Mouse (Mus musculus): ENCODE measurements around the gene Pcmtd2. TPM values are rescaled to one million over a fixed set of nuclear protein-coding genes. Genes with fewer than 3 reads are reported as not detected.
A peak's percentile ranks its signal among the peaks of the same experiment; 100 is the strongest.
"Not testable (repeated sequence)": the region's sequence is repeated elsewhere in the genome, so short reads cannot be mapped to it uniquely, and the experiment has no call there.

Gene Pcmtd2
- total RNA-seq (2021), result 10 to 100 TPM; 18.3 to 30.7 TPM
- long read RNA-seq, experiment 1, transcript Pcmtd2-201 (7 exons, 3,569 nt), result major isoform, 17 of 30 reads
- long read RNA-seq, experiment 1, partial matches to known transcripts, result 5 of 30 reads
- long read RNA-seq, experiment 1, other reads (novel, unspliced or antisense), result 8 of 30 reads
- long read RNA-seq, experiment 2, transcript Pcmtd2-201 (7 exons, 3,569 nt), result major isoform, 21 of 28 reads
- long read RNA-seq, experiment 2, partial matches to known transcripts, result 0 of 28 reads
- long read RNA-seq, experiment 2, other reads (novel, unspliced or antisense), result 6 of 28 reads

- peak; percentile 91 for DNase-seq
- intact Hi-C loops (cut with DNase I; ENCODE audit: low total_unique reads), result no loop called here
Observed at GRCm38 (mm10) chr2:181837372-181838292, at the start of gene Pcmtd2. TSS of gene Pcmtd2 (plus strand) at chr2:181837854.

- no peak for DNase-seq
- intact Hi-C loops (cut with DNase I; ENCODE audit: low total_unique reads), result no loop called here
Observed at GRCm38 (mm10) chr2:181789396-181789795, 48.3 kb upstream of the Pcmtd2 start.

- DNase-seq; intact Hi-C loops (cut with DNase I; ENCODE audit: low total_unique reads): not testable (repeated sequence)
Observed at GRCm38 (mm10) chr2:181793186-181793585, 44.5 kb upstream of the Pcmtd2 start.

- intact Hi-C loops (cut with DNase I; ENCODE audit: low total_unique reads), result no loop called here
- DNase-seq, result no peak
Observed at GRCm38 (mm10) chr2:181795641-181796130, 42.0 kb upstream of the Pcmtd2 start.

- intact Hi-C loops (cut with DNase I; ENCODE audit: low total_unique reads), result no loop called here
- no peak for DNase-seq
Observed at GRCm38 (mm10) chr2:181797672-181798071, 40.0 kb upstream of the Pcmtd2 start.

GRCm38 (mm10) chr2:181829032-181829650 lies 8.5 kb upstream of the Pcmtd2 start:
- DNase-seq, result no peak
- intact Hi-C loops (cut with DNase I; ENCODE audit: low total_unique reads), result no loop called here

- no peak for DNase-seq
- intact Hi-C loops (cut with DNase I; ENCODE audit: low total_unique reads), result no loop called here
Observed at GRCm38 (mm10) chr2:181832745-181833144, 4.9 kb upstream of the Pcmtd2 start.

- intact Hi-C loops (cut with DNase I; ENCODE audit: low total_unique reads), result no loop called here
- DNase-seq, result no peak
Observed at GRCm38 (mm10) chr2:181838293-181838680, 633 bp downstream of the Pcmtd2 start.

- DNase-seq, result no peak
- intact Hi-C loops (cut with DNase I; ENCODE audit: low total_unique reads), result no loop called here
Observed at GRCm38 (mm10) chr2:181845709-181846394, 8.2 kb downstream of the Pcmtd2 start.

GRCm38 (mm10) chr2:181863791-181864535 lies 26.3 kb downstream of the Pcmtd2 start, which contains the start of gene Polr3k:
TSS of gene Polr3k (plus strand) at chr2:181864337.
- intact Hi-C loops (cut with DNase I; ENCODE audit: low total_unique reads), result loop anchor here (10.0 kb wide), 1 partner anchor 139 kb away; no protein-coding TSS in a partner anchor

GRCm38 (mm10) chr2:181864536-181864860 lies 26.8 kb downstream of the Pcmtd2 start:
- intact Hi-C loops (cut with DNase I; ENCODE audit: low total_unique reads), result loop anchor here (10.0 kb wide), 1 partner anchor 140 kb away; no protein-coding TSS in a partner anchor
- no peak for DNase-seq

More at GRCm38 (mm10) chr2:181863791-181864535, 26.3 kb downstream of the Pcmtd2 start, which contains the start of gene Polr3k:
- peak; percentile 91 for DNase-seq

GRCm38 (mm10) chr2:181866931-181867330 lies 29.3 kb downstream of the Pcmtd2 start:
- intact Hi-C loops (cut with DNase I; ENCODE audit: low total_unique reads), result loop anchor here (10.0 kb wide), 1 partner anchor 142 kb away; no protein-coding TSS in a partner anchor
- peak; percentile 33 for DNase-seq

- intact Hi-C loops (cut with DNase I; ENCODE audit: low total_unique reads), result no loop called here
- no peak for DNase-seq
Observed at GRCm38 (mm10) chr2:181871039-181871438, 33.4 kb downstream of the Pcmtd2 start.

- DNase-seq, result no peak
- intact Hi-C loops (cut with DNase I; ENCODE audit: low total_unique reads), result no loop called here
Observed at GRCm38 (mm10) chr2:181878903-181879302, 41.2 kb downstream of the Pcmtd2 start.

GRCm38 (mm10) chr2:181883022-181883749 lies 45.5 kb downstream of the Pcmtd2 start:
- intact Hi-C loops (cut with DNase I; ENCODE audit: low total_unique reads), result no loop called here
- no peak for DNase-seq
